17 mouse cellular contexts compared by ENCODE assay signal in genomic region chr4:48003456-48003855, GRCm38 (mm10). TPM values are rescaled to one million over a fixed set of nuclear protein-coding genes. Genes with fewer than 3 reads are reported as not detected.
DNase-seq lines count a peak whose midpoint lies in the region; ATAC-seq and TF ChIP-seq lines count a peak whose summit lies in the region.
"Had no signal": no experiment of that assay in that cellular context is flagged by ENCODE, and none has a peak within 500 bp of the region (broad histone marks: within the 10 kb centered on the region; RNA-seq: fewer than 3 reads in every experiment).

No protein-coding gene starts in this region.

- no peaks in the 10 kb centered on the region for H3K36me3 ChIP-seq in forebrain, embryonic 15.5 days
- H3K36me3 ChIP-seq in liver, postnatal 0 days (replicated peaks; ENCODE audit: insufficient read depth, low read length) = no peaks in the 10 kb centered on the region
- H3K36me3 ChIP-seq: embryonic facial prominence, embryonic 13.5 days; heart, embryonic 10.5 days; hindbrain, embryonic 13.5 days had no signal

- ATAC-seq in forebrain, embryonic 15.5 days (replicated peaks) = no peak
- no peak for ATAC-seq in liver, postnatal 0 days
- ATAC-seq: activated CD4-positive, CD25-positive, alpha-beta regulatory T cell, adult 4 months; Patski had no signal

- H3K27ac ChIP-seq in forebrain, embryonic 15.5 days (replicated peaks) = no peak overlapping the region
- no peak overlapping the region for H3K27ac ChIP-seq in liver, postnatal 0 days (ENCODE audit: low read depth)
- H3K27ac ChIP-seq: embryonic facial prominence, embryonic 13.5 days; heart, embryonic 10.5 days; hindbrain, embryonic 13.5 days; liver, embryonic 14.5 days had no signal

- no peak for TF ChIP-seq CTCF in liver, postnatal 0 days (IDR thresholded peaks at IDR 0.05; ENCODE audit: low read depth)

- TF ChIP-seq EP300 in liver, postnatal 0 days (IDR thresholded peaks at IDR 0.05; ENCODE audit: low read depth) = no peak

- H3K9me3 ChIP-seq in forebrain, embryonic 15.5 days = no peaks in the 10 kb centered on the region
- no peaks in the 10 kb centered on the region for H3K9me3 ChIP-seq in liver, postnatal 0 days (ENCODE audit: low read length)
- H3K9me3 ChIP-seq: embryonic facial prominence, embryonic 13.5 days; heart, embryonic 10.5 days; hindbrain, embryonic 13.5 days had no signal

- 91% methylated on average over 3 of the region's 3 CpGs for WGBS in forebrain, embryonic 15.5 days
- 77% methylated on average over 3 of the region's 3 CpGs for WGBS in liver, postnatal 0 days (ENCODE audit: insufficient replicate concordance)

- no peak overlapping the region for H3K9ac ChIP-seq in forebrain, embryonic 15.5 days (replicated peaks)
- H3K9ac ChIP-seq in liver, postnatal 0 days (replicated peaks) = no peak overlapping the region
- H3K9ac ChIP-seq: embryonic facial prominence, embryonic 13.5 days; hindbrain, embryonic 13.5 days; liver, embryonic 14.5 days had no signal

- no peaks in the 10 kb centered on the region for H3K27me3 ChIP-seq in forebrain, embryonic 15.5 days
- H3K27me3 ChIP-seq in liver, postnatal 0 days (ENCODE audit: insufficient read depth, low read length) = no peaks in the 10 kb centered on the region
- H3K27me3 ChIP-seq: embryonic facial prominence, embryonic 13.5 days; hindbrain, embryonic 13.5 days; megakaryocyte, embryonic 14.5 days; Patski had no signal

- DNase-seq in frontal cortex, postnatal 14 days (ENCODE audit: low spot score in 2 of 2) = peak; percentile 13 to 19
- peak; percentile 85 for DNase-seq in layer of hippocampus, adult 9-10 months (ENCODE audit: low spot score)
- peak; percentile 5 to 45 for DNase-seq in left cerebral cortex, adult 8-10 months (ENCODE audit: low spot score in 2 of 2)
- peak; percentile 30 for DNase-seq in right cerebral cortex, postnatal 25 days
- DNase-seq in liver, postnatal 0 days = no peak
- no peak for DNase-seq in kidney, postnatal 14 days
- DNase-seq: heart, postnatal 10 days; lung, postnatal 10 days had no signal

- H3K4me2 ChIP-seq in forebrain, embryonic 15.5 days (replicated peaks) = no peak overlapping the region
- no peak overlapping the region for H3K4me2 ChIP-seq in liver, postnatal 0 days (ENCODE audit: low read depth, low read length)
- H3K4me2 ChIP-seq: embryonic facial prominence, embryonic 13.5 days; hindbrain, embryonic 13.5 days had no signal

- no peak overlapping the region for H3K4me3 ChIP-seq in forebrain, embryonic 15.5 days
- no peak overlapping the region for H3K4me3 ChIP-seq in liver, postnatal 0 days (ENCODE audit: low read depth, low read length)
- H3K4me3 ChIP-seq: embryonic facial prominence, embryonic 13.5 days; heart, embryonic 10.5 days; hindbrain, embryonic 13.5 days; megakaryocyte, embryonic 14.5 days had no signal

- no peaks in the 10 kb centered on the region for H3K4me1 ChIP-seq in forebrain, embryonic 15.5 days
- no peaks in the 10 kb centered on the region for H3K4me1 ChIP-seq in liver, postnatal 0 days (ENCODE audit: insufficient read depth)
- H3K4me1 ChIP-seq: embryonic facial prominence, embryonic 13.5 days; heart, embryonic 10.5 days; hindbrain, embryonic 13.5 days; megakaryocyte, embryonic 14.5 days had no signal

RNA-seq across cellular contexts. Expression of gene Nr4a3, which starts 41.5 kb away (rescaled TPM):
- 10 to 100 TPM; 12.4 to 17.3 (median 16.5) TPM for total RNA-seq in left cerebral cortex, adult 8-10 months (2022)
- polyA plus RNA-seq in forebrain, embryonic 15.5 days (2015; fragmentation: Nextera tagmentation; extraction: Ambion mirVana) = 7.2 and 8.2 TPM in 2 replicates
- not detected in 2 replicates for polyA plus RNA-seq in liver, postnatal 0 days (2015; fragmentation: Nextera tagmentation; extraction: Ambion mirVana)
- polyA plus RNA-seq: intestine, embryonic 14.5 days had no signal

Comparison
In these comparisons a context has a peak if more than half of its experiments do, and no peak if none do; other contexts are left out.
1. DNase-seq: peak in frontal cortex, postnatal 14 days (2 of 2), layer of hippocampus, adult 9-10 months (single experiment), left cerebral cortex, adult 8-10 months (2 of 2) and right cerebral cortex, postnatal 25 days (single experiment); none in liver, postnatal 0 days (single experiment) and kidney, postnatal 14 days (single experiment).